Mouse (Mus musculus): Measurements from ENCODE around the gene Htr6. TPM values are rescaled to one million over a fixed set of nuclear protein-coding genes. Genes with fewer than 3 reads are reported as not detected.

Gene Htr6
- polyA plus RNA-seq (2012; rRNA removed; ENCODE audit: low replicate concordance), result 1.2 and 3.3 TPM in 2 replicates

GRCm38 (mm10) chr4:139075041-139075711, at the start of gene Htr6:
Htr6 (minus strand) TSS chr4:139075570.

GRCm38 (mm10) chr4:139092356-139093195, 17.2 kb upstream of the Htr6 start, which contains the start of gene Nbl1:
Nbl1 (minus strand) TSS chr4:139092993.

Other genes starting within 250 kb of the Htr6 start
- 4.6 and 9.2 TPM in 2 replicates for gene Pla2g5, start 212.1 kb downstream of the Htr6 start, polyA plus RNA-seq (2012; rRNA removed; ENCODE audit: low replicate concordance)
- gene Gm13030, start 201.6 kb downstream of the Htr6 start, polyA plus RNA-seq (2012; rRNA removed; ENCODE audit: low replicate concordance), result not detected in 2 replicates
- 1.1 TPM in 2 replicates for gene Pla2g2e, start 197.6 kb downstream of the Htr6 start, polyA plus RNA-seq (2012; rRNA removed; ENCODE audit: low replicate concordance)
- 4.5 and 7.6 TPM in 2 replicates for gene Otud3, start 161.6 kb downstream of the Htr6 start, polyA plus RNA-seq (2012; rRNA removed; ENCODE audit: low replicate concordance)
- 398 and 463 TPM in 2 replicates for gene Rnf186, start 108.5 kb downstream of the Htr6 start, polyA plus RNA-seq (2012; rRNA removed; ENCODE audit: low replicate concordance)
- 36.4 and 36.5 TPM in 2 replicates for gene Tmco4, start 102.7 kb downstream of the Htr6 start, polyA plus RNA-seq (2012; rRNA removed; ENCODE audit: low replicate concordance)
- 125 and 184 TPM in 2 replicates for gene Nbl1, start 17.4 kb upstream of the Htr6 start, polyA plus RNA-seq (2012; rRNA removed; ENCODE audit: low replicate concordance)
- 21.5 and 48.2 TPM in 2 replicates for gene Minos1, start 55.5 kb upstream of the Htr6 start, polyA plus RNA-seq (2012; rRNA removed; ENCODE audit: low replicate concordance)
- gene Capzb, start 117.3 kb upstream of the Htr6 start, polyA plus RNA-seq (2012; rRNA removed; ENCODE audit: low replicate concordance), result 90.5 and 258 TPM in 2 replicates
- 36.9 and 60.6 TPM in 2 replicates for gene Pqlc2, start 235.1 kb upstream of the Htr6 start, polyA plus RNA-seq (2012; rRNA removed; ENCODE audit: low replicate concordance)
- gene Akr7a5, start 235.2 kb upstream of the Htr6 start, polyA plus RNA-seq (2012; rRNA removed; ENCODE audit: low replicate concordance), result 172 and 409 TPM in 2 replicates

All from duodenum, adult 2 months (tissue).